9 mouse cellular contexts compared by ENCODE assay signal in genomic region chr11:89124411-89124810, GRCm38 (mm10). TPM values are rescaled to one million over a fixed set of nuclear protein-coding genes. Genes with fewer than 3 reads are reported as not detected.
DNase-seq lines count a peak whose midpoint lies in the region; ATAC-seq and TF ChIP-seq lines count a peak whose summit lies in the region.
"Had no signal": no experiment of that assay in that cellular context is flagged by ENCODE, and none has a peak within 500 bp of the region (broad histone marks: within the 10 kb centered on the region; RNA-seq: fewer than 3 reads in every experiment).

No protein-coding gene starts in this region.

- H3K4me1 ChIP-seq in lung, embryonic 14.5 days (ENCODE audit: insufficient read depth), result peaks cover 2% of the 10 kb centered on the region; the same call in 1 of the 2 replicates
- H3K4me1 ChIP-seq in intestine, postnatal 0 days (replicated peaks; ENCODE audit: control insufficient read depth, insufficient read depth, low read length), result peaks cover 4% of the 10 kb centered on the region; the same call in 1 of the 2 replicates

- H3K4me2 ChIP-seq in lung, embryonic 14.5 days, result no peak overlapping the region
- peak overlapping the region; percentile 24 for H3K4me2 ChIP-seq in intestine, postnatal 0 days (replicated peaks; ENCODE audit: low read depth)

- H3K9me3 ChIP-seq in lung, embryonic 14.5 days (ENCODE audit: low read depth, low read length), result no peaks in the 10 kb centered on the region
- H3K9me3 ChIP-seq in intestine, postnatal 0 days (ENCODE audit: control insufficient read depth), result no peaks in the 10 kb centered on the region

- 10% methylated on average over 13 of the region's 13 CpGs for WGBS in lung, embryonic 14.5 days
- 12% methylated on average over 13 of the region's 13 CpGs for WGBS in intestine, postnatal 0 days

- H3K27ac ChIP-seq in lung, embryonic 14.5 days (ENCODE audit: low read depth), result no peak overlapping the region
- H3K27ac ChIP-seq in intestine, postnatal 0 days (ENCODE audit: low read depth, low read length), result no peak overlapping the region
- no peak overlapping the region for H3K27ac ChIP-seq in layer of hippocampus, adult 2 months

- no peaks in the 10 kb centered on the region for H3K27me3 ChIP-seq in lung, embryonic 14.5 days (ENCODE audit: insufficient read depth, low read length)
- H3K27me3 ChIP-seq in intestine, postnatal 0 days (replicated peaks; ENCODE audit: control insufficient read depth, insufficient read depth, low read length), result no peaks in the 10 kb centered on the region

- H3K9ac ChIP-seq in lung, embryonic 14.5 days, result no peak overlapping the region
- H3K9ac ChIP-seq in intestine, postnatal 0 days (ENCODE audit: low read depth, low read length), result 0 out of 2 replicates have a peak overlapping the region, but pooled peaks have one; percentile 11

- no peak overlapping the region for H3K4me3 ChIP-seq in lung, embryonic 14.5 days (ENCODE audit: low read depth, low read length)
- H3K4me3 ChIP-seq in intestine, postnatal 0 days (ENCODE audit: low read depth, low read length), result no peak overlapping the region
- H3K4me3 ChIP-seq in layer of hippocampus, adult 2 months, result no peak overlapping the region

- 0 out of 2 replicates have a peak, but pooled peaks have one; percentile 12 for TF ChIP-seq CTCF in lung, embryonic 14.5 days (IDR thresholded peaks at IDR 0.05; ENCODE audit: low read depth)
- TF ChIP-seq CTCF in intestine, postnatal 0 days (IDR thresholded peaks at IDR 0.05; ENCODE audit: low read depth), result peak; percentile 48; the same call in 1 of the 2 replicates
- TF ChIP-seq CTCF in layer of hippocampus, adult 2 months (conservative IDR thresholded peaks at IDR 0.05), result no peak

- H3K36me3 ChIP-seq in lung, embryonic 14.5 days (ENCODE audit: insufficient read depth), result no peaks in the 10 kb centered on the region
- no peaks in the 10 kb centered on the region for H3K36me3 ChIP-seq in intestine, postnatal 0 days (ENCODE audit: control insufficient read depth, insufficient read depth)

- DNase-seq in lung, embryonic 14.5 days, result peak; percentile 36
- no peak for DNase-seq in lung, adult 18-20 months
- peak; percentile 60 to 69 for DNase-seq in adrenal gland, postnatal 36 days
- peak; percentile 7 for DNase-seq in lung, postnatal 36 days
- DNase-seq in spleen, postnatal 4 days (ENCODE audit: low spot score in 2 of 2), result no peak
- DNase-seq in left cerebral cortex, adult 18-20 months (ENCODE audit: low spot score in 2 of 2), result no peak
- DNase-seq in layer of hippocampus, adult 2 months (ENCODE audit: low spot score in 2 of 2), result no peak

- no peak for ATAC-seq in lung, embryonic 14.5 days (ENCODE audit: insufficient read depth)
- peak; percentile 69 for ATAC-seq in intestine, postnatal 0 days

RNA-seq across cellular contexts. Expression of gene Gm525, which starts 50.8 kb away (rescaled TPM):
- polyA plus RNA-seq in lung, embryonic 14.5 days (2014; fragmentation: Nextera tagmentation; extraction: Ambion mirVana), result 0.38 TPM in 1 of 2 replicates, not detected in the other
- not detected for total RNA-seq in adrenal gland, postnatal 36 days (2021)
- 0.93 and 1.7 TPM in 2 replicates for polyA plus RNA-seq in intestine, postnatal 0 days (2015; fragmentation: Nextera tagmentation; extraction: Ambion mirVana)
- not detected for total RNA-seq in left cerebral cortex, adult 18-20 months (2021)
- total RNA-seq in layer of hippocampus, adult 2 months (2021), result not detected
- total RNA-seq: heart, postnatal 36 days had no signal

RNA-seq across cellular contexts. Expression of gene Dgke, which starts 57.8 kb away (rescaled TPM):
- polyA plus RNA-seq in lung, embryonic 14.5 days (2014; fragmentation: Nextera tagmentation; extraction: Ambion mirVana), result 5.5 and 5.8 TPM in 2 replicates
- 10 to 100 TPM; 12.1 to 17.3 TPM for total RNA-seq in adrenal gland, postnatal 36 days (2021)
- polyA plus RNA-seq in intestine, postnatal 0 days (2015; fragmentation: Nextera tagmentation; extraction: Ambion mirVana), result 1.7 and 2.0 TPM in 2 replicates
- total RNA-seq in left cerebral cortex, adult 18-20 months (2021), result 10 to 100 TPM; 54.2 to 55.2 TPM
- 10 to 100 TPM; 49.5 to 49.7 TPM for total RNA-seq in layer of hippocampus, adult 2 months (2021)

Comparison
In these comparisons a context has a peak if more than half of its experiments do, and no peak if none do; other contexts are left out.
1. DNase-seq: peak in lung, embryonic 14.5 days (single experiment), adrenal gland, postnatal 36 days (2 of 2) and lung, postnatal 36 days (single experiment); none in lung, adult 18-20 months (0 of 2), spleen, postnatal 4 days (0 of 2), left cerebral cortex, adult 18-20 months (0 of 2) and layer of hippocampus, adult 2 months (0 of 2).